Comparison of ENCODE assay signal across 25 mouse cellular contexts in the genomic region with DNA sequence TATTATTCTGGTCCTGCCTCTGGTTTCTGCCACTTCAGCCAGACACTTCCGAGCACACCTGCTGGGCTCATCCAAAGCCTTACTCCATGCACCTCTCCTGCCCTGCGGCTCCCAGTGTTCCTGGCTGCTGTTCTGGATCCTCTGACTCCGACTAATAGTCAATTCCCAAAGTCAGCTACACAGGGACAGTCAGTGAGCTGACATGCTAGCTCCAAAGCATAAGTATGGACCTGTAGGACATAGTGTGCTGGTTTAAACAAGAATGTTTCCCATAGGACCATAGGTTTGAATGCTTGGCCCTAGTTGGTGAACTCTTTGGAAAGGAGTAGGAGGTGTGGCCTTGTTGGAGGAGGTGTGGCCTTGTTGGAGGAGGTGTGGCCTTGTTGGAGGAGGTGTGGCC.
"Had no signal": no experiment of that assay in that cellular context is flagged by ENCODE, and none has a peak within 500 bp of the region (broad histone marks: within the 10 kb centered on the region; RNA-seq: fewer than 3 reads in every experiment).

No protein-coding gene starts in this region.

- ATAC-seq: hindbrain, embryonic 16.5 days; intestine, embryonic 16.5 days had no signal

- H3K9me3 ChIP-seq: kidney, embryonic 15.5 days; limb, embryonic 10.5 days; limb, embryonic 12.5 days; liver, embryonic 13.5 days; liver, embryonic 15.5 days had no signal

- H3K4me1 ChIP-seq: limb, embryonic 10.5 days; limb, embryonic 12.5 days; liver, embryonic 13.5 days; liver, embryonic 15.5 days had no signal

- H3K4me3 ChIP-seq: heart, adult 2 months; kidney, embryonic 15.5 days; limb, embryonic 10.5 days; limb, embryonic 12.5 days; liver, embryonic 13.5 days; liver, embryonic 15.5 days had no signal

- DNase-seq: gastrocnemius, postnatal 14 days; gastrocnemius, postnatal 36 days; heart, adult 11 months; heart, adult 2 months; heart, postnatal 10 days; heart, postnatal 36 days; kidney, adult 11 months; kidney, adult 2 months; kidney, adult 9 months; kidney, postnatal 14 days; kidney, postnatal 36 days; layer of hippocampus, adult 9-11 months; layer of hippocampus, postnatal 36 days; liver; liver, embryonic 13.5 days had no signal

- H3K27me3 ChIP-seq: kidney, embryonic 15.5 days; limb, embryonic 12.5 days; liver, embryonic 13.5 days; liver, embryonic 15.5 days had no signal

- H3K9ac ChIP-seq: hindbrain, embryonic 14.5 days; kidney, embryonic 15.5 days; limb, embryonic 12.5 days; liver, embryonic 13.5 days; liver, embryonic 15.5 days had no signal

- H3K4me2 ChIP-seq: heart, embryonic 11.5 days; hindbrain, embryonic 14.5 days; kidney, embryonic 15.5 days; limb, embryonic 12.5 days; liver, embryonic 11.5 days; liver, embryonic 13.5 days; liver, embryonic 15.5 days had no signal

- H3K27ac ChIP-seq: heart, adult 2 months; hindbrain, embryonic 14.5 days; kidney, embryonic 15.5 days; kidney, postnatal 0 days; limb, embryonic 10.5 days; limb, embryonic 12.5 days; liver, embryonic 13.5 days; liver, embryonic 15.5 days had no signal

- H3K36me3 ChIP-seq: kidney, embryonic 15.5 days; limb, embryonic 10.5 days; limb, embryonic 12.5 days; liver, embryonic 13.5 days; liver, embryonic 15.5 days had no signal
